9 mouse cellular contexts compared by ENCODE assay signal in the genomic region with DNA sequence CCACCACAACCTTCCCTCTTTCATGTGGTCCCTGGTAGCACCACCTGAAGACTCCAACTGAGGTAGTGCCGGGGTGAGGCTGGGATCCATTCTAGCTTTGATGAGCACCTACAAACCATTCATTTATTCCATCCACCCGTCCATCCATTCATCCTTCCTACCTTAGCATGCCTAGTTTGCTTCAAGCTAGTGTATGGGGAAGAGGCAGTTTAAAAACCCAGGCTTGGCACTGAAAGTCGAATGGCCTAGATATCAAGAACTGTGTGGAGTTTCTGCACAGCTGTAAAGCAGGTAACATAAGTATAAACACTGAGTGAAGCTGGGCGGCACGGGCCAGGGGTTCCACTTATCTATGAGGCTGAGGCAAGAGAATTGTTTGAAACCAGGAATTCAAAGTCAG. TPM values are rescaled to one million over a fixed set of nuclear protein-coding genes. Genes with fewer than 3 reads are reported as not detected.
DNase-seq lines count a peak whose midpoint lies in the region; ATAC-seq and TF ChIP-seq lines count a peak whose summit lies in the region.
"Had no signal": no experiment of that assay in that cellular context is flagged by ENCODE, and none has a peak within 500 bp of the region (broad histone marks: within the 10 kb centered on the region; RNA-seq: fewer than 3 reads in every experiment).

No protein-coding gene starts in this region.

- peak overlapping the region; percentile 88; the same call in 1 of the 2 replicates for H3K4me2 ChIP-seq in hindbrain, embryonic 14.5 days (replicated peaks)
- H3K4me2 ChIP-seq in hindbrain, postnatal 0 days (ENCODE audit: low read depth, low read length): no peak overlapping the region
- peak overlapping the region; percentile 99 for H3K4me2 ChIP-seq in liver, embryonic 11.5 days

- H3K36me3 ChIP-seq in hindbrain, embryonic 14.5 days (replicated peaks; ENCODE audit: control insufficient read depth, insufficient read depth): peaks cover 24% of the 10 kb centered on the region
- peaks cover 17% of the 10 kb centered on the region for H3K36me3 ChIP-seq in hindbrain, postnatal 0 days (ENCODE audit: insufficient read depth, low read length)
- peaks cover 0 to 5% of the 10 kb centered on the region in 2 experiments; a peak in 3 of 4 replicates for H3K36me3 ChIP-seq in MEL (ENCODE audit: control insufficient read depth in 1 of 2, insufficient read depth in 2 of 2, low read length in 2 of 2)
- H3K36me3 ChIP-seq in embryonic facial prominence, embryonic 10.5 days (replicated peaks): peaks cover 27% of the 10 kb centered on the region
- H3K36me3 ChIP-seq in liver, embryonic 11.5 days (ENCODE audit: control insufficient read depth, insufficient read depth, low read length): peaks cover 13% of the 10 kb centered on the region

- peaks cover 7% of the 10 kb centered on the region for H3K4me1 ChIP-seq in hindbrain, embryonic 14.5 days (replicated peaks; ENCODE audit: control insufficient read depth, insufficient read depth, low read length)
- H3K4me1 ChIP-seq in hindbrain, postnatal 0 days (ENCODE audit: insufficient read depth, low read length): no peaks in the 10 kb centered on the region
- H3K4me1 ChIP-seq in MEL (ENCODE audit: control insufficient read depth in 1 of 2, insufficient read depth in 2 of 2, low read length in 2 of 2): peaks cover 0 to 6% of the 10 kb centered on the region in 2 experiments; a peak in 2 of 4 replicates
- H3K4me1 ChIP-seq in embryonic facial prominence, embryonic 10.5 days: peaks cover 23% of the 10 kb centered on the region
- H3K4me1 ChIP-seq in liver, embryonic 11.5 days (replicated peaks; ENCODE audit: control insufficient read depth, insufficient read depth, low read length): peaks cover 14% of the 10 kb centered on the region

- no peak overlapping the region for H3K9ac ChIP-seq in hindbrain, embryonic 14.5 days
- no peak overlapping the region for H3K9ac ChIP-seq in hindbrain, postnatal 0 days (replicated peaks; ENCODE audit: low read length)
- no peak overlapping the region for H3K9ac ChIP-seq in MEL (ENCODE audit: control insufficient read depth, low read depth, low read length, poor library complexity, severe bottlenecking)
- H3K9ac ChIP-seq in liver, embryonic 11.5 days (ENCODE audit: low read depth, low read length): peak overlapping the region; percentile 73; the same call in 1 of the 2 replicates

- no peaks in the 10 kb centered on the region for H3K9me3 ChIP-seq in hindbrain, embryonic 14.5 days (ENCODE audit: control insufficient read depth, low read length)
- H3K9me3 ChIP-seq in hindbrain, postnatal 0 days (ENCODE audit: low read length): no peaks in the 10 kb centered on the region
- no peaks in the 10 kb centered on the region for H3K9me3 ChIP-seq in MEL (replicated peaks; ENCODE audit: insufficient read depth, low read length)
- H3K9me3 ChIP-seq in embryonic facial prominence, embryonic 10.5 days: 0 out of 2 replicates have a peak, but pooled peaks cover 6% of the 10 kb centered on the region
- H3K9me3 ChIP-seq in liver, embryonic 11.5 days (ENCODE audit: control insufficient read depth, low read length): no peaks in the 10 kb centered on the region
- H3K9me3 ChIP-seq: embryonic facial prominence, embryonic 15.5 days; hindbrain, embryonic 13.5 days had no signal

- ATAC-seq in hindbrain, embryonic 14.5 days (ENCODE audit: low FRiP score): no peak
- no peak for ATAC-seq in hindbrain, postnatal 0 days
- peak; percentile 19; the same call in 1 of the 2 replicates for ATAC-seq in liver, embryonic 11.5 days (replicated peaks; ENCODE audit: low FRiP score)

- TF ChIP-seq EP300 in MEL (IDR thresholded peaks at IDR 0.05; ENCODE audit: low read depth in 1 of 2, low read length in 2 of 2): no peak

- H3K4me3 ChIP-seq in hindbrain, embryonic 14.5 days (replicated peaks; ENCODE audit: low read length): peak overlapping the region; percentile 52; the same call in 1 of the 2 replicates
- H3K4me3 ChIP-seq in hindbrain, postnatal 0 days (ENCODE audit: low read length): no peak overlapping the region; the same call in 1 of the 2 replicates
- no peak overlapping the region for H3K4me3 ChIP-seq in MEL (ENCODE audit: control insufficient read depth in 1 of 2, insufficient read depth in 1 of 2, low read depth in 2 of 2, low read length in 2 of 2)
- peak overlapping the region; percentile 65; the same call in 1 of the 2 replicates for H3K4me3 ChIP-seq in embryonic facial prominence, embryonic 10.5 days
- peak overlapping the region; percentile 71; the same call in 1 of the 2 replicates for H3K4me3 ChIP-seq in liver, embryonic 11.5 days (ENCODE audit: low read depth, low read length)

- TF ChIP-seq RAD21 in MEL (IDR thresholded peaks at IDR 0.05; ENCODE audit: low read depth, low read length): no peak

- H3K79me2 ChIP-seq in MEL (ENCODE audit: control insufficient read depth, insufficient read depth, low read length, poor library complexity): no peaks in the 10 kb centered on the region

- no peak for DNase-seq in hindbrain, embryonic 14.5 days (ENCODE audit: low spot score)
- DNase-seq in hindbrain, postnatal 0 days (ENCODE audit: low spot score): no peak
- peak; percentile 40 for DNase-seq in MEL (ENCODE audit: low read depth, low spot score)
- DNase-seq in embryonic facial prominence, embryonic 10.5 days (ENCODE audit: low spot score): no peak
- DNase-seq in liver, embryonic 11.5 days (ENCODE audit: low spot score): no peak
- no peak for DNase-seq in embryo, embryonic 10 days (ENCODE audit: low spot score)
- DNase-seq in kidney, postnatal 36 days: no peak

- TF ChIP-seq POLR2A in MEL (IDR thresholded peaks at IDR 0.05; ENCODE audit: control insufficient read depth in 1 of 2, insufficient read depth in 1 of 2, low read depth in 1 of 2, low read length in 2 of 2, poor library complexity in 1 of 2): no peak

- TF ChIP-seq CTCF in hindbrain, postnatal 0 days (IDR thresholded peaks at IDR 0.05; ENCODE audit: low read depth): no peak
- TF ChIP-seq CTCF in MEL (IDR thresholded peaks at IDR 0.05 in 2 of 3, conservative IDR thresholded peaks at IDR 0.05 in 1 of 3; ENCODE audit: control insufficient read depth in 1 of 3, insufficient read depth in 1 of 3, low read depth in 2 of 3, low read length in 3 of 3, poor library complexity in 1 of 3, severe bottlenecking in 1 of 3): no peak

- H3K27ac ChIP-seq in hindbrain, embryonic 14.5 days: no peak overlapping the region
- H3K27ac ChIP-seq in hindbrain, postnatal 0 days: no peak overlapping the region
- no peak overlapping the region for H3K27ac ChIP-seq in MEL (ENCODE audit: control insufficient read depth, low read depth, low read length)
- no peak overlapping the region for H3K27ac ChIP-seq in embryonic facial prominence, embryonic 10.5 days (replicated peaks)
- peak overlapping the region; percentile 46 for H3K27ac ChIP-seq in liver, embryonic 11.5 days (ENCODE audit: low read depth, low read length)
- H3K27ac ChIP-seq: embryonic facial prominence, embryonic 15.5 days; hindbrain, embryonic 13.5 days had no signal

- 88% methylated on average over 5 of the region's 5 CpGs for WGBS in hindbrain, embryonic 14.5 days
- 90% methylated on average over 5 of the region's 5 CpGs for WGBS in hindbrain, postnatal 0 days
- WGBS in embryonic facial prominence, embryonic 10.5 days: 89% methylated on average over 5 of the region's 5 CpGs
- 76% methylated on average over 5 of the region's 5 CpGs for WGBS in liver, embryonic 11.5 days

- H3K27me3 ChIP-seq in hindbrain, embryonic 14.5 days (ENCODE audit: control insufficient read depth, insufficient read depth, low read length): peaks cover 31% of the 10 kb centered on the region
- no peaks in the 10 kb centered on the region for H3K27me3 ChIP-seq in hindbrain, postnatal 0 days (ENCODE audit: insufficient read depth, low read length)
- no peaks in the 10 kb centered on the region for H3K27me3 ChIP-seq in MEL (ENCODE audit: control insufficient read depth in 1 of 2, insufficient read depth in 2 of 2, low read length in 2 of 2)
- H3K27me3 ChIP-seq in embryonic facial prominence, embryonic 10.5 days (replicated peaks; ENCODE audit: low read depth, poor library complexity, severe bottlenecking): peaks cover 49% of the 10 kb centered on the region
- H3K27me3 ChIP-seq in liver, embryonic 11.5 days (replicated peaks; ENCODE audit: control insufficient read depth, insufficient read depth, low read length): peaks cover 25% of the 10 kb centered on the region

RNA-seq across cellular contexts. Expression of gene Snx22, which starts 0.6 kb away (rescaled TPM):
- 9.0 TPM in 2 replicates for polyA plus RNA-seq in hindbrain, embryonic 14.5 days (2014; fragmentation: Nextera tagmentation; extraction: Ambion mirVana)
- 7.1 and 8.8 TPM in 2 replicates for total RNA-seq in hindbrain, postnatal 0 days (2014; rRNA removed)
- 12.8 and 13.2 TPM in 2 replicates for polyA plus RNA-seq in hindbrain, postnatal 0 days (2015; fragmentation: Nextera tagmentation; extraction: Ambion mirVana)
- total RNA-seq in MEL (2012; rRNA removed): 7.1 and 10.1 TPM in 2 replicates
- under 1 TPM in 1 of 2 experiments, not detected in 1; 0.43 TPM for polyA plus RNA-seq in MEL (2012; ENCODE audit: insufficient read depth in 1 of 2, insufficient read length in 2 of 2, low read depth in 1 of 2, low replicate concordance in 2 of 2, missing spikeins in 1 of 2)
- polyA plus RNA-seq in embryonic facial prominence, embryonic 10.5 days (2016; fragmentation: Nextera tagmentation; extraction: Ambion mirVana): 3.6 and 3.7 TPM in 2 replicates
- 6.5 and 7.0 TPM in 2 replicates for polyA plus RNA-seq in liver, embryonic 11.5 days (2014; fragmentation: Nextera tagmentation; extraction: Ambion mirVana)

RNA-seq across cellular contexts. Expression of gene Ppib, which starts 10.1 kb away (rescaled TPM):
- polyA plus RNA-seq in hindbrain, embryonic 14.5 days (2014; fragmentation: Nextera tagmentation; extraction: Ambion mirVana): 364 and 387 TPM in 2 replicates
- total RNA-seq in hindbrain, postnatal 0 days (2014; rRNA removed): 223 and 263 TPM in 2 replicates
- 395 and 408 TPM in 2 replicates for polyA plus RNA-seq in hindbrain, postnatal 0 days (2015; fragmentation: Nextera tagmentation; extraction: Ambion mirVana)
- 413 and 419 TPM in 2 replicates for total RNA-seq in MEL (2012; rRNA removed)
- polyA plus RNA-seq in MEL (2012; ENCODE audit: insufficient read depth in 1 of 2, insufficient read length in 2 of 2, low read depth in 1 of 2, low replicate concordance in 2 of 2, missing spikeins in 1 of 2): 100 to 1,000 TPM in 1 of 2 experiments, not detected in 1; 291 TPM
- 471 and 486 TPM in 2 replicates for polyA plus RNA-seq in embryonic facial prominence, embryonic 10.5 days (2016; fragmentation: Nextera tagmentation; extraction: Ambion mirVana)
- 569 TPM in 2 replicates for polyA plus RNA-seq in liver, embryonic 11.5 days (2014; fragmentation: Nextera tagmentation; extraction: Ambion mirVana)

RNA-seq across cellular contexts. Expression of gene Snx1, which starts 56.2 kb away (rescaled TPM):
- 75.9 and 77.0 TPM in 2 replicates for polyA plus RNA-seq in hindbrain, embryonic 14.5 days (2014; fragmentation: Nextera tagmentation; extraction: Ambion mirVana)
- 43.4 and 50.4 TPM in 2 replicates for total RNA-seq in hindbrain, postnatal 0 days (2014; rRNA removed)
- 47.3 and 55.0 TPM in 2 replicates for polyA plus RNA-seq in hindbrain, postnatal 0 days (2015; fragmentation: Nextera tagmentation; extraction: Ambion mirVana)
- 83.9 and 88.2 TPM in 2 replicates for total RNA-seq in MEL (2012; rRNA removed)
- polyA plus RNA-seq in MEL (2012; ENCODE audit: insufficient read depth in 1 of 2, insufficient read length in 2 of 2, low read depth in 1 of 2, low replicate concordance in 2 of 2, missing spikeins in 1 of 2): 100 to 1,000 TPM; 113 to 189 TPM
- polyA plus RNA-seq in embryonic facial prominence, embryonic 10.5 days (2016; fragmentation: Nextera tagmentation; extraction: Ambion mirVana): 124 and 129 TPM in 2 replicates
- 129 and 139 TPM in 2 replicates for polyA plus RNA-seq in liver, embryonic 11.5 days (2014; fragmentation: Nextera tagmentation; extraction: Ambion mirVana)

RNA-seq across cellular contexts. Expression of gene Ciao2a, which starts 56.3 kb away (rescaled TPM):
- polyA plus RNA-seq in hindbrain, embryonic 14.5 days (2014; fragmentation: Nextera tagmentation; extraction: Ambion mirVana): 65.8 and 72.2 TPM in 2 replicates
- 25.5 and 29.4 TPM in 2 replicates for total RNA-seq in hindbrain, postnatal 0 days (2014; rRNA removed)
- 77.6 and 84.8 TPM in 2 replicates for polyA plus RNA-seq in hindbrain, postnatal 0 days (2015; fragmentation: Nextera tagmentation; extraction: Ambion mirVana)
- total RNA-seq in MEL (2012; rRNA removed): 103 and 121 TPM in 2 replicates
- 10 to 100 TPM in 1 of 2 experiments, not detected in 1; 88.1 TPM for polyA plus RNA-seq in MEL (2012; ENCODE audit: insufficient read depth in 1 of 2, insufficient read length in 2 of 2, low read depth in 1 of 2, low replicate concordance in 2 of 2, missing spikeins in 1 of 2)
- 159 and 162 TPM in 2 replicates for polyA plus RNA-seq in embryonic facial prominence, embryonic 10.5 days (2016; fragmentation: Nextera tagmentation; extraction: Ambion mirVana)
- 256 and 260 TPM in 2 replicates for polyA plus RNA-seq in liver, embryonic 11.5 days (2014; fragmentation: Nextera tagmentation; extraction: Ambion mirVana)

Comparison
In these comparisons a context has a peak if more than half of its experiments do, and no peak if none do; other contexts are left out.
1. H3K4me3 ChIP-seq: peak in hindbrain, embryonic 14.5 days (single experiment), embryonic facial prominence, embryonic 10.5 days (single experiment) and liver, embryonic 11.5 days (single experiment); none in hindbrain, postnatal 0 days (single experiment) and MEL (0 of 2).